Mouse (Mus musculus) gastrocnemius, postnatal 10 days (tissue): Measurements from ENCODE around the gene Maml3. TPM values are rescaled to one million over a fixed set of nuclear protein-coding genes. Genes with fewer than 3 reads are reported as not detected.

ENCODE experiments used
- DNase-seq: peaks from one replicate; pipeline ENCODE4 v3.0.0; 2021; ENCODE audit warnings: mixed read lengths
- long read RNA-seq, 2 experiments: library from polyadenylated mRNA; stranded (forward); transcript quantifications; one replicate each; pipeline ENCODE4 v2.0.0; 2021
- total RNA-seq, 2 experiments: library from RNA; stranded (reverse); gene quantifications; 2 replicates each; pipeline ENCODE4 v1.2.3; 2021

The Maml3 gene
- total RNA-seq = 1 to 10 TPM; 5.2 to 6.6 TPM
- long read RNA-seq, experiment 1, partial matches to known transcripts = 0 of 1 reads
- long read RNA-seq, experiment 1, other reads (novel, unspliced or antisense) = 1 of 1 reads
- long read RNA-seq, experiment 2, partial matches to known transcripts = 2 of 3 reads
- long read RNA-seq, experiment 2, other reads (novel, unspliced or antisense) = 1 of 3 reads

DNA sequence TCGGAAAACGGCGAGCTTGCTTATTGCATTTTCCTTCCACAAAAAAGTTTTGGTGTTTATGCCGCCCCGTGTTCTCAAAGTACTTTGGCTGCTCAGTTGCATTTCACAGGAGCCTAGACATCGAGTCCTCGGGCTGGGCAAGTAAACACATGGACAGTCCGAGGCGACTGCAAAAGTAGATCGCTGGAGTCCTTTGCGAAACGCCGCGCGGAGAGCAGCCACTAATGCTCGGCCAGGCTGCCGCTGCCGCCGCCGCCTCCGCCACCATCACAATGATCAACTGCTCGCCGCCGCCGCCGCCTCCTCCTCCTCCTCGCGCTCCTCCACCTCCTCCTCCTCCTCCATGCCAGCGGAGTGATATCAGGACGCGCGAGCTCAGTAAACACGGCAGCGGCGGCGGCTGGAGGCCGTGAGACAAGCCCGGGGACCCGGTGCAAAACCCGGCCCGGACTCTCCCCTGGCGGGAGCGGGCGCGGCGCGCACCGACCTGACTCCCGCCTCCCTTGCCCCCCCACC lies at the start of gene Maml3:
Gene Maml3, minus strand, starts transcription at position 441 of the 516 bp plus-strand sequence.
- DNase-seq = peak; percentile 92

DNA sequence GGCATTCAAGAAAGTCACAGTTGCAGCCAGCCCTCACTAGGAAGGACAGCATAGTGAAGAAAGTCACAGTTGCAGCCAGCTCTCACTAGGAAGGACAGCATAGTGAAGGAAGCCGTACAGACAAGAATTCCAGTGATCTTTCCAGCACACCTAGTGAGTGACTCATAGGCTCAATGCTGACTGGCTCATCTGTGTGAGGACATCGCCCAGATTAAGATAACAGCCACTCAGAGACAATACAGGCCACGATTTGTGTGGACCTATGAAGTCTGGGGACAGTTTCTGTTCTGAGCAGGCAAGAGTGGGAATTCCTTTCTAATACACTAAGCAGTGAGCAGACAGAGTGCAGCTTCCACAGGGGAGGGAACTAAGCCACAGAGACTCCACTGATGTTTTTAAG lies 46.3 kb upstream of the Maml3 start:
- no peak for DNase-seq

DNA sequence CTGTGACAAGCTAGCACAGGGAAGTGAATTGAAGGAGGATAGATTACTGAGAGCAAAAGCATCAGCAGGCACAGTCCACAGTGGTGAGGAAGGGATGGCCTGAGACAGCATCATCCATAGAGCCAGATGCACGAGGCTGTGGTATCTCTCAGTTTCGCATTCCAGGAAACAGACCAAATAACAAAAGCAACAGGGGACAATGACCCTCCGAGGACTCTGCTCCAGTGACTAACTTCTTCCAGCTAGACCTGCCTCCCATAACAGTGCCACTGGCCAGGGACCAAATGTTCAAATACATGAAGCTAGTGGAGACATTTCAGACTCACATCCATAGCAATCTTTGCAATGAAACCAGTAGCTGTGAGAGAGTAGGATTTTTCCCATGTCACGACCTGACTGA lies 43.4 kb upstream of the Maml3 start:
- no peak for DNase-seq

- no peak for DNase-seq
Observed at GRCm38 (mm10) chr3:52144776-52145460, 40.0 kb upstream of the Maml3 start.

- DNase-seq = no peak
Observed at GRCm38 (mm10) chr3:52143017-52143416, 38.1 kb upstream of the Maml3 start.

GRCm38 (mm10) chr3:52140162-52140561 lies 35.3 kb upstream of the Maml3 start:
- no peak for DNase-seq

DNA sequence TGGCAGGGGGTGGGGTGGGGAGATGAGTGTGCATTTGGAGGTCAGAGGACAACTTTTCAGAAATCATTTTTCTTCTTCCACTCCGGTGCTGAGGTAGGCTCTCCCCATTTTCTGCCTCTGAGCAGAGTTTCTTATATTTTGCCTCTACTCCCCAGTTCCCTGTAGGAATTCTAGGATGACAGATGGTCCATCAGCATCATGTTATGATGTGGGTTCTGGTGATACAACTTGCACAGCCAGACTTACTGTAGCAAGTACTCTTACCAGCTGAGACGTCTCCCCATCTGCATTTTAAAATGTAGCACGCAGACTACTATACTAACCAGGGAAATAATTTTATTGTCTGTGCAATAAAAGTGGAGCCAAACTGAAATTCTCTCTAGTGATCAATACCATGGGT lies 20.5 kb upstream of the Maml3 start:
- DNase-seq = no peak

DNA sequence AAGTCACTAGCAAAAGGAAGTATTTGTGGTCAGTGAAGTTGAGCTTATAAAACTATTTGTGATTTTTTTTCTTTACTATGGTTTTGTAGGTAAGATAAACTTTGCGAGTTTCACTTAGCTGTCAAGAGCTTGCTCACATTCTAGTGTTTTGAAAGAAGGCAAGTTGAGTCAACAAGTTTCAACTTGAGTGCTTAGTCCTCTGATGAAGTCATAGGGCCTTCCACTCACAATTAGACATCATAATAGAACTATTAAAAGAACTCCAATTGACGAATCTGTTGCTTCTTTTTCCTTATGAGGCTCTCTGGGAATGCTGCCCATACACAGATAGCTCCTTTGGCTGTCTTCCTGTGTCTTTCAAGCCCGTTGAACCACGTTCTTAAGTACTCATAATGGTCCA lies 16.0 kb upstream of the Maml3 start:
- no peak for DNase-seq

- no peak for DNase-seq
Observed at GRCm38 (mm10) chr3:52119216-52119615, 14.3 kb upstream of the Maml3 start.

- DNase-seq = peak; percentile 18
Observed at GRCm38 (mm10) chr3:52115421-52115820, 10.5 kb upstream of the Maml3 start.

GRCm38 (mm10) chr3:52108027-52108426 lies 3.2 kb upstream of the Maml3 start:
- no peak for DNase-seq

DNA sequence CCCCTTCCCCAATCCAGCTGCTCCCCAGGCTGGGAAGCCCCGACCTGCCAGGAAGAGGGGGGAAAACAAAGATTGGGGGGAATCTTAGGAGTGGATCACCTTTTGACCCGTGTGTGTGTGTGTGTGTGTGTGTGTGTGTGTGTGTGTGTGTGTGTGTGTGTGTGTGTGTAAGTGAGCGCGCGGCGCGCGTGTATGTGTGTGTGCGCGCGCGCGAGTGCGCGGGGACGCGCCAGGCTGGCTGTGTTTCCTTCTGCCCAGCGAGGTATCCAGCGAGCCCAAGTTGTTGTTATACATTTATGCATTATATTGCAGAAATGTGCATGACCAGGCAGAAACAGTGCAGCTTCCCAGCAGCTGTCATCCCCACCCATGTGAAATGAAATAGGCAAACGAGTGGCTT lies 280 bp upstream of the Maml3 start:
- no peak for DNase-seq

GRCm38 (mm10) chr3:52104208-52104607 lies 668 bp downstream of the Maml3 start:
- DNase-seq = no peak

DNA sequence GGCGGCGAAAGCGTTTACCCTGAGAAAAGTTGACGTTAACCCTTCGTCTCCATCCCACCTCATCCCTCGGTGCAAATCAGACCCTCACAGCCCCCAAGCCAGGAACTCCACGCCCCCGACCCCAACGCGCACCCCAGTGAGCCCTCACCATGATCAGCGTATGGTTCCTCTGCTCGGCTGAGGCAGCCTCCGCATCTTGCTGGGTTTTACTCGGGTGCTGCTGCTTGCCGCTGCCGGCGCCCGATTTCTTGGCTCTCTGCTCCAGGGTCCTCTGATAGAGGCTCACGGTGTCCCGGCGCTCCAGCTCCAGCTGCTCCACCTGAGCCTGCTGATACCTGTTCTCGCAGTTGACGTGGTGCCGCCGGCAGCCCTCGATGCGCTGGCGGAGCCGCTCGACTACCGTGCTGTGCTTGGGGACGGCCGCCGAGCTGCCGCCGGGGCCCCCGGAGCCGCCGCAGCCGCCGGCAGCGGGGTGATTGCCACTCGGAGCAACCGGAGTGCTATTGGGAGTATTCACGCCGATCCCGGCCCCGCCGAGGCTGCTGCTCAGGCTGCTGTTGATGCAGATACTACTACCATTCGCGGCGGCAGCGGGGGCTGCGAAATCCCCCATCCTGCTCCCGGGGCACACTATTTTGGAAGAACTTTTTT lies 1.2 kb downstream of the Maml3 start:
- DNase-seq = peak; percentile 50

- peak; percentile 62 for DNase-seq
Observed at GRCm38 (mm10) chr3:52102601-52103530, 2.0 kb downstream of the Maml3 start.

DNA sequence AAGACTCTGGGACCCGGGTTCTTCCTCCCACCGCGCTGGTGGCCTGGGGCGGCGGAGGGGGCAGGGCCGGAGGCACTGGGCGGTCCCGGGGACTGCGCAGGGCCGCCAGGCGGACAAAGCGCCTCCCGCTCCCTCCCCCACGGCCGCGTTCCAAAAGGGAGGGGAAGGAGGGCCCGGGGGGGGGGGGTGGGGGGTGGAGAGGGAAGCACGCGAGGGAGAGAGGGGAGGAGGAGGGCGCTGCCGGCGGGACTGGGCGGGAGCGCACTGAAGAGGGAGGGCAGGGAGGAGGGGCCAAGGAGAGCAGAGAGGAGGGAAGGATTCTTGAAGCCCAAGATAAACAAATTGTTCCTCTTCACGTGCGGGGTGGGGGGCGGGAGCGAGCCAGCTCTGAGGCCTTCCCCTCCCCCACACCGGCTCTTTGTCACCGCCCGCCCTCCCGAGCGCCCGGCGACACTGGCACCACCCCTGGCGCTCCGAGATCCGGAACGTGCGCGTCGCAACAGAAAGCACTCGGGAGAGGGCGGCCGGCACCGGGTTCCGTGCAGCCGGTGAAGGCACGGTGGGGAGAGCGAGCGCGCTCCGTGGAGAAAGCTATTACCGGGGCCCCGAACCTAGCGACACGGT lies 2.8 kb downstream of the Maml3 start:
- peak; percentile 92 for DNase-seq

DNA sequence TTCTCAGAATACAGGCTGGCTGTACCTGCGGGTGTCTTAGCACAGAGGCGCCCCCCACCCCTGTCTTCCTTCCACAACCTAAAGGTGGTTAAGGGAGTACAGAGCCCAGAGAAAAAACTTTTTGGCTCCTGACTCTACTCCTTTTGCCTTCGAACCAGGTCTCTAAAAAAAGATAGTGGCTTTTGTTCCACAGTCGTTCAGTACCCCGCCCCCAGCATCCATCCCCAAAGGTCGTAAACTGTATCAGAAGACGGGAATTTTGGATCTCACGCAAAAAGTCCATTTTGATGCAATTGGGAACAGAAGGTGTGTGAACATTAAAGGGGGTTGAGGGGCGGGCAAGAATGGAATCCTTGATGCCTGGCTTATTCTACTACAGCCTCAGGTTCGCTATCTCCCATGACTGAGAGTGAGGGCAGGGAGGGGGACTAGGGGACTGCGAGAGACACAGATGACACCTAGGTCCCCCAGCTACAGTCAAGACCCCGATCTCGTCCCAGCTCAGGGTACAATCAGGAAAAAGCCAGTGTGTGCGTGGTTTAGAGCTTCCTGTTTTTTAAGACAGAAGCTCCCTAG lies 3.4 kb downstream of the Maml3 start:
- DNase-seq = no peak

GRCm38 (mm10) chr3:52100926-52101325 lies 4.0 kb downstream of the Maml3 start:
- DNase-seq = no peak

GRCm38 (mm10) chr3:52100306-52100705 lies 4.6 kb downstream of the Maml3 start:
- DNase-seq = no peak

- DNase-seq = no peak
Observed at GRCm38 (mm10) chr3:52099286-52099685, 5.6 kb downstream of the Maml3 start.

GRCm38 (mm10) chr3:52091261-52091797 lies 13.5 kb downstream of the Maml3 start:
- DNase-seq = no peak
